Mouse (Mus musculus): Measurements from ENCODE around the gene Cptp. TPM values are rescaled to one million over a fixed set of nuclear protein-coding genes. Genes with fewer than 3 reads are reported as not detected.

The Cptp gene
- total and polyA plus RNA-seq, 2 experiments from 2014 or later: 27.9 to 31.3 TPM

DNA sequence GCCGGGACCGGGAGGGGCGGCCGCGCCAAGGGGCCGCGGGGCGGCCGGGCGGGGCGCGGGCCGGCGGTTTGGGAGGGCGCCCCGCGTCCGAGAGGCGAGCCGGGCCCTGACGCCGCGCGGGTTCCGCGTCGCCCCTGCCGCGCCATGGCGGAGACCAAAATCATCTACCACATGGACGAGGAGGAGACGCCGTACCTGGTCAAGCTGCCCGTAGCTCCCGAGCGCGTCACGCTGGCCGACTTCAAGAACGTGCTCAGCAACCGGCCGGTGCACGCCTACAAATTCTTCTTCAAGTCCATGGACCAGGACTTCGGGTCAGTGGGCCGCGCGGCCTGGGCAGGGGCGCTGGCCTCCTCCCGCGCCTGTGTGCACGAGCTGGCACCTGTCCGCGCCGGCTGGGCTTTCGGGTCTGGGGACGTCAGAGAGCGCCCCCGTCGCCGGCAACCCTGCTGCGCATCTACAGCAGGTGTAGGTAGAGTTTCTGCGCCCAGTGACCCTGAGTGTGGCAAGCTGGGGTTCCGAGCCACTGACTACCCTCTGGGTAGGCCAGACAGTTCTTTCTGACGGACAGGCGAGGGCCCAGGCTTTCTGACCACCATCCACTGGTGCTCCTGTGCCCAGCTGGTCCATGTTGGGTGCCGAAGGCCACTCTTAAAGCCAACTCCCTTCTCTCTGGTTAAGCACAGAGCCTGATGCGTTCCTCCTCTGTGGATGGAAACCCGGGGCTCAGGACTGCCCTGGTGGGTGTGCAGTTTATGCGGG lies 21.5 kb downstream of the Cptp start:
- DNase-seq (ENCODE audit: low spot score) (peak; percentile 59), ATAC-seq (peak; percentile 50)
- H3K27ac ChIP-seq: peak overlapping the region; percentile 83
- peak overlapping the region; percentile 68 for H3K4me2 ChIP-seq (ENCODE audit: low read depth, low read length)
- H3K4me3 ChIP-seq (ENCODE audit: low read length): peak overlapping the region; percentile 90
- H3K27me3 ChIP-seq (ENCODE audit: insufficient read depth, low read length): no peaks in the 10 kb centered on the region
- H3K9ac ChIP-seq (replicated peaks; ENCODE audit: low read length): peak overlapping the region; percentile 87
- no peaks in the 10 kb centered on the region for H3K9me3 ChIP-seq (ENCODE audit: low read length)
- peaks cover 35% of the 10 kb centered on the region for H3K4me1 ChIP-seq (ENCODE audit: insufficient read depth, low read length)
- WGBS: 1% methylated on average over 52 of the region's 69 CpGs
- H3K36me3 ChIP-seq (ENCODE audit: insufficient read depth, low read length): no peaks in the 10 kb centered on the region
- 0 out of 2 replicates have a peak, but pooled peaks have one; percentile 16 for TF ChIP-seq CTCF (IDR thresholded peaks at IDR 0.05; ENCODE audit: low read depth)

DNA sequence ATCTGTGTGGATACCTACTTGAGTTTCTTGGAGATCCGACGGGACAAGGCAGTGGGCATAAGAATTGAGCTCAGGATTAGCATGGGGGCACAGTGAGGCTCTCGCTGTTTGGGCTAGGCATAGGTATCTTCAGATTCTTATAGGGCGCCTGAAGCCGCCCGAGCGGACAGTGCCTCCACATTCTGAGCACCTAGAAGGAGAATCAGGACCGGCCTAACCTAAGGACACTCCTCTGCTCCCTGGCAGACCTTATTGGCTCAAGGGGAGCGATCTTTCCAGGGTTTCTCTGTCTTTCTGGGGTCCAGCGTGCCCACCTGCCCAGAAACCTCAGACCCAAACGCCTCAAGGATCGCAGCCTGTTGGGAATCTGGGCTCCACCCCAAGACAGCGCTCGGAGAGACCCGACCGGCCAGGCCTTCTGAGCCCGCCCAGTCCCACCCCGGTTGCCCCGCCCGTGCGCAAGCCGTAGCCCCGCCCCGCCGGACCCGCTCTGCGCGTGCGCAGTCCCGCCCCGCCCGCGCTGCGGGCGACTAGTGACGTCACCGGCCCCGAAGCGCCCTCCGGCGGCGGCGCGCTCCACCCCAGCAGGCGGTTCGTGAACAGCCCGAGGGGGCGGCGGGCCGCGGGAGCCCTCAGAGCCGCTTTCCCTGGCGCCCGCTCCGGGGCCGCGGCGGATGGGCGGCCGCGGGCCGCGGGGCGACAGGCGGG lies 22.2 kb downstream of the Cptp start, which contains the start of gene Dvl1:
Gene Dvl1, plus strand, starts transcription at position 532 of the 708 bp plus-strand sequence.
- 3% methylated on average over 55 of the region's 65 CpGs for WGBS
- no peak for TF ChIP-seq CTCF (IDR thresholded peaks at IDR 0.05; ENCODE audit: low read depth)
- peak; percentile 90 for ATAC-seq

DNA sequence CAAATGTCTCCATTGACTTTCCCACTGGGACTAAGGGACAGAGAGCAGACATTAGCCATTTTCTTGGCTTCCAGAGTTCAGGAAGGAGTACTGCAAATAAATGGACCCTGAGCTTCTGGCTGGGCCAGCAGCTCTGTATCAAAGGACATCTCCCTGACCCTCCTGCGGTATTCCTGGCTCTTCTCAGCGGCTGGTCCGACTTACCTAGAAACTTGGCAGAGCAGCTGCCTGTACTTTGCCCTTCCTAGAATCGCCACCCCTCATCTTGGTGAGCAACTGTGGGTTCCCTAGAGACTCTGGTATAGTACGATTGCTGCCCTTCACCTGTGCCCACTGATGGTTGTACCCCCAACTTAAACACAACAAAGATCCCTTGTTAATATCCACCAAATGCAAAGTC lies 26.0 kb downstream of the Cptp start:
- H3K9ac ChIP-seq (replicated peaks; ENCODE audit: low read length): no peak overlapping the region
- WGBS: 86% methylated on average over 5 of the region's 5 CpGs
- no peak overlapping the region for H3K4me3 ChIP-seq (ENCODE audit: low read length)
- H3K4me1 ChIP-seq (ENCODE audit: insufficient read depth, low read length): peaks cover 10% of the 10 kb centered on the region
- no peaks in the 10 kb centered on the region for H3K36me3 ChIP-seq (ENCODE audit: insufficient read depth, low read length)
- H3K9me3 ChIP-seq (ENCODE audit: low read length): no peaks in the 10 kb centered on the region
- DNase-seq (ENCODE audit: low spot score) (no peak), ATAC-seq (no peak)
- no peak overlapping the region for H3K4me2 ChIP-seq (ENCODE audit: low read depth, low read length)
- no peak overlapping the region for H3K27ac ChIP-seq
- peaks cover 4% of the 10 kb centered on the region; the same call in 1 of the 2 replicates for H3K27me3 ChIP-seq (ENCODE audit: insufficient read depth, low read length)
- TF ChIP-seq CTCF (IDR thresholded peaks at IDR 0.05; ENCODE audit: low read depth): no peak

More for the DNA sequence above, 22.2 kb downstream of the Cptp start, which contains the start of gene Dvl1:
- Histone ChIP-seq H3K4me1 (ENCODE audit: insufficient read depth, low read length) (peaks cover 35% of the 10 kb centered on the region), H3K9me3 (ENCODE audit: low read length) (no peaks in the 10 kb centered on the region), H3K9ac (replicated peaks; ENCODE audit: low read length) (peak within 1 kb of the TSS; percentile 87), H3K27ac (peak within 1 kb of the TSS; percentile 83), H3K4me3 (ENCODE audit: low read length) (peak within 1 kb of the TSS; percentile 90), H3K36me3 (ENCODE audit: insufficient read depth, low read length) (no peaks in the 10 kb centered on the region), H3K4me2 (ENCODE audit: low read depth, low read length) (peak within 1 kb of the TSS; percentile 68), H3K27me3 (ENCODE audit: insufficient read depth, low read length) (no peaks in the 10 kb centered on the region)
- DNase-seq (ENCODE audit: low spot score): peak; percentile 94

DNA sequence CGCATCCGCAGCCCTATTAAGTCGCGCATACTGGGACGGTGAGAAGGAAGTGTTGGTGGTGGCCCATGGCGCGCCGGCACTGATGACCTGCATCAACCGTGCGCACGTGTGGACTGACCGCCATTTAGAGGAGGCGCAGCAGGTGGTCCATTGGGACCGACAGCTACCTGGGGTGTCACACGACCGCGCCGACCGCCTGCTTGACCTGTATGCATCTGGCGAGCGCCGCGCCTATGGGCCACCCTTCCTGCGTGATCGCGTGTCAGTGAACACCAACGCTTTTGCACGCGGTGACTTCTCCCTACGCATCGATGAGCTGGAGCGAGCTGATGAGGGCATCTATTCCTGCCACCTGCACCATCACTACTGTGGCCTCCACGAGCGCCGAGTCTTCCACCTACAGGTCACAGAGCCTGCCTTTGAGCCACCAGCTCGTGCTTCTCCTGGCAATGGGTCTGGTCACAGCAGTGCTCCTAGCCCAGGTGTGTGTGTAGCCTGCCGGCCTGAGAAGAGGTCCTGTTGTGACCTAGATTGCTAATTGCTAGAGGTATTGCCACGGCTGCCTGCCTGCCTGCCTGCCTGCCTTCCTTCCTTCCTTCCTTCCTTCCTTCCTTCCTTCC lies 27.5 kb downstream of the Cptp start:
- Histone ChIP-seq H3K9me3 (ENCODE audit: low read length) (no peaks in the 10 kb centered on the region), H3K27me3 (ENCODE audit: insufficient read depth, low read length) (peaks cover 4% of the 10 kb centered on the region; the same call in 1 of the 2 replicates), H3K9ac (replicated peaks; ENCODE audit: low read length) (no peak overlapping the region), H3K4me1 (ENCODE audit: insufficient read depth, low read length) (peaks cover 5% of the 10 kb centered on the region), H3K36me3 (ENCODE audit: insufficient read depth, low read length) (no peaks in the 10 kb centered on the region), H3K27ac (no peak overlapping the region), H3K4me2 (ENCODE audit: low read depth, low read length) (peak overlapping the region; percentile 57), H3K4me3 (ENCODE audit: low read length) (peak overlapping the region; percentile 30; the same call in 1 of the 2 replicates)
- no peak for TF ChIP-seq CTCF (IDR thresholded peaks at IDR 0.05; ENCODE audit: low read depth)
- DNase-seq (ENCODE audit: low spot score) (no peak), ATAC-seq (peak; percentile 4; the same call in 1 of the 2 replicates)
- 41% methylated on average over 38 of the region's 38 CpGs for WGBS

DNA sequence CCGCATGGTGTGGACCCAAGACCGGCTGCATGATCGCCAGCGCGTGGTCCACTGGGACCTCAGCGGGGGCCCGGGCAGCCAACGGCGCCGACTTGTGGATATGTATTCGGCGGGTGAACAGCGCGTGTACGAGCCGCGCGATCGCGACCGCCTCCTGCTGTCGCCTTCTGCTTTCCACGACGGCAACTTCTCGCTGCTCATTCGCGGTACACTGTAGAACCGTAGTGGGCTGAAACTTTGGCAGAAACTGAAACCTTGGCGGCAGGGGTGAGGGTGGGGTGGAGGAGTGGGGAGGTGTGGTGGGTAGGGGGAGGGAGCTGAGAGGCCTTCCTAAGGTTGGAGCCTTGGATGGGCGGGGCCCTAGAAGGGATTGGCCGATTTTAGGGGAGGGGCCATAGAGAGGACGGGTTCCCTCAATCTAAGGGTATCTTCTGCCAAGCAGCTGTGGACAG lies 28.2 kb downstream of the Cptp start:
- peak overlapping the region; percentile 54; the same call in 1 of the 2 replicates for H3K27ac ChIP-seq
- no peaks in the 10 kb centered on the region for H3K4me1 ChIP-seq (ENCODE audit: insufficient read depth, low read length)
- peak overlapping the region; percentile 57 for H3K4me2 ChIP-seq (ENCODE audit: low read depth, low read length)
- peak overlapping the region; percentile 35; the same call in 1 of the 2 replicates for H3K9ac ChIP-seq (replicated peaks; ENCODE audit: low read length)
- H3K4me3 ChIP-seq (ENCODE audit: low read length): peak overlapping the region; percentile 30
- H3K9me3 ChIP-seq (ENCODE audit: low read length): no peaks in the 10 kb centered on the region
- WGBS: 2% methylated on average over 31 of the region's 32 CpGs
- TF ChIP-seq CTCF (IDR thresholded peaks at IDR 0.05; ENCODE audit: low read depth): peak; percentile 37
- H3K36me3 ChIP-seq (ENCODE audit: insufficient read depth, low read length): no peaks in the 10 kb centered on the region
- ATAC-seq (peak; percentile 49), DNase-seq (ENCODE audit: low spot score) (peak; percentile 45)
- peaks cover 4% of the 10 kb centered on the region; the same call in 1 of the 2 replicates for H3K27me3 ChIP-seq (ENCODE audit: insufficient read depth, low read length)

Data from hindbrain, postnatal 0 days (tissue).